Mouse (Mus musculus) midbrain, embryonic 12.5 days (tissue): ENCODE results near the gene Cnot8. TPM values are rescaled to one million over a fixed set of nuclear protein-coding genes. Genes with fewer than 3 reads are reported as not detected.
"Not testable (repeated sequence)": the region's sequence is repeated elsewhere in the genome, so short reads cannot be mapped to it uniquely, and the experiment has no call there.

Experiments used
- ATAC-seq: fragments of 200-750 bp; cut with Nextera tagmentation; 2 replicates; pipeline ENCODE4 v1.8.0; 2017; ENCODE audit warnings: low read depth, moderate TSS enrichment, moderate library complexity; ENCODE audit not compliant: low FRiP score
- H3K27ac ChIP-seq: fragments of 300-500 bp; sonication (generic); replicated peaks from 2 replicates; pipeline ENCODE4 v1.5.1; 2016; ENCODE audit warnings: mild to moderate bottlenecking
- H3K27me3 ChIP-seq: fragments of 300-500 bp; sonication (generic); 2 replicates; pipeline ENCODE4 v1.6.1; 2016; ENCODE audit warnings: mild to moderate bottlenecking
- H3K36me3 ChIP-seq: fragments of 300-500 bp; sonication (generic); 2 replicates; pipeline ENCODE4 v1.6.1; 2016
- H3K4me1 ChIP-seq: fragments of 300-500 bp; sonication (generic); 2 replicates; pipeline ENCODE4 v1.6.1; 2016
- H3K4me2 ChIP-seq: fragments of 300-500 bp; sonication (generic); replicated peaks from 2 replicates; pipeline ENCODE4 v1.6.1; 2016; ENCODE audit warnings: mild to moderate bottlenecking, moderate library complexity
- H3K4me3 ChIP-seq: fragments of 300-500 bp; sonication (generic); 2 replicates; pipeline ENCODE4 v1.5.1; 2016; ENCODE audit warnings: mild to moderate bottlenecking
- H3K9ac ChIP-seq: fragments of 300-500 bp; sonication (generic); replicated peaks from 2 replicates; pipeline ENCODE4 v1.6.1; 2016; ENCODE audit warnings: mild to moderate bottlenecking, moderate library complexity
- H3K9me3 ChIP-seq: fragments of 300-500 bp; sonication (generic); 2 replicates; pipeline ENCODE4 v1.6.1; 2016; ENCODE audit warnings: mild to moderate bottlenecking
- WGBS: fragments of 180-500 bp; shearing (Covaris S2); methylation state at CpG from one replicate; pipeline ENCODE4 v1.1.7; 2016; 5-methylcytosine and 5-hydroxymethylcytosine counted together
- polyA plus RNA-seq: library from polyadenylated mRNA; unstranded; fragments of >200 nt; fragmentation: Nextera tagmentation; extraction: Ambion mirVana; gene quantifications from 2 replicates; pipeline ENCODE4 v1.2.1, GENCODE M21; 2016

The Cnot8 gene
- polyA plus RNA-seq, 1 experiment from 2014 or later: 111 TPM

GRCm38 (mm10) chr11:58095561-58095960, 8.4 kb upstream of the Cnot8 start:
- WGBS: 95% methylated on average over 1 of the region's 1 CpGs
- H3K4me3 ChIP-seq: no peak overlapping the region

GRCm38 (mm10) chr11:58096160-58096559, 7.8 kb upstream of the Cnot8 start:
- H3K27me3 ChIP-seq: peaks cover 35% of the 10 kb centered on the region
- 91% methylated on average over 5 of the region's 5 CpGs for WGBS
- H3K4me1 ChIP-seq: peaks cover 14% of the 10 kb centered on the region
- H3K27ac ChIP-seq: no peak overlapping the region
- no peak overlapping the region for H3K4me2 ChIP-seq
- no peak overlapping the region for H3K4me3 ChIP-seq
- ATAC-seq: no peak
- no peak overlapping the region for H3K9ac ChIP-seq
- no peaks in the 10 kb centered on the region for H3K36me3 ChIP-seq
- H3K9me3 ChIP-seq: no peaks in the 10 kb centered on the region

More at GRCm38 (mm10) chr11:58095561-58095960, 8.4 kb upstream of the Cnot8 start:
- Histone ChIP-seq H3K4me1 (peaks cover 14% of the 10 kb centered on the region), H3K4me2 (no peak overlapping the region), H3K9ac (no peak overlapping the region), H3K27me3 (peaks cover 35% of the 10 kb centered on the region), H3K36me3 (no peaks in the 10 kb centered on the region), H3K9me3 (no peaks in the 10 kb centered on the region), H3K27ac (no peak overlapping the region)
- ATAC-seq: no peak

GRCm38 (mm10) chr11:58096821-58097620, 6.9 kb upstream of the Cnot8 start:
- H3K27ac ChIP-seq: no peak overlapping the region
- H3K36me3 ChIP-seq: no peaks in the 10 kb centered on the region
- peak overlapping the region; percentile 41; the same call in 1 of the 2 replicates for H3K4me3 ChIP-seq
- H3K9me3 ChIP-seq: no peaks in the 10 kb centered on the region
- no peak overlapping the region for H3K9ac ChIP-seq
- H3K4me1 ChIP-seq: peaks cover 14% of the 10 kb centered on the region
- no peak for ATAC-seq
- H3K4me2 ChIP-seq: peak overlapping the region; percentile 68
- WGBS: 51% methylated on average over 20 of the region's 20 CpGs
- peaks cover 35% of the 10 kb centered on the region for H3K27me3 ChIP-seq

GRCm38 (mm10) chr11:58097621-58098365, 6.2 kb upstream of the Cnot8 start:
- Histone ChIP-seq H3K4me3 (peak overlapping the region; percentile 41), H3K4me2 (peak overlapping the region; percentile 68), H3K9me3 (no peaks in the 10 kb centered on the region), H3K9ac (peak overlapping the region; percentile 44; the same call in 1 of the 2 replicates), H3K36me3 (no peaks in the 10 kb centered on the region), H3K27ac (no peak overlapping the region), H3K27me3 (peaks cover 35% of the 10 kb centered on the region), H3K4me1 (peaks cover 13% of the 10 kb centered on the region)
- 3% methylated on average over 29 of the region's 38 CpGs for WGBS
- no peak for ATAC-seq

- ATAC-seq, H3K36me3 ChIP-seq: not testable (repeated sequence)
Observed at GRCm38 (mm10) chr11:58098366-58098720, 5.6 kb upstream of the Cnot8 start.

GRCm38 (mm10) chr11:58100006-58100405, 3.9 kb upstream of the Cnot8 start:
- H3K27me3 ChIP-seq: peaks cover 35% of the 10 kb centered on the region
- no peak overlapping the region for H3K9ac ChIP-seq
- no peaks in the 10 kb centered on the region for H3K36me3 ChIP-seq
- no peaks in the 10 kb centered on the region for H3K9me3 ChIP-seq
- ATAC-seq: no peak
- no peak overlapping the region for H3K4me2 ChIP-seq
- H3K4me1 ChIP-seq: peaks cover 15% of the 10 kb centered on the region
- H3K4me3 ChIP-seq: no peak overlapping the region
- 93% methylated on average over 2 of the region's 2 CpGs for WGBS
- no peak overlapping the region for H3K27ac ChIP-seq

More at GRCm38 (mm10) chr11:58098366-58098720, 5.6 kb upstream of the Cnot8 start:
- WGBS: 69% methylated on average over 5 of the region's 5 CpGs
- peaks cover 13% of the 10 kb centered on the region for H3K4me1 ChIP-seq
- peaks cover 35% of the 10 kb centered on the region for H3K27me3 ChIP-seq
- H3K9me3 ChIP-seq, H3K27ac ChIP-seq, H3K9ac ChIP-seq, H3K4me3 ChIP-seq: not testable (repeated sequence)
- H3K4me2 ChIP-seq: peak overlapping the region; percentile 68

- WGBS: 88% methylated on average over 4 of the region's 4 CpGs
- no peaks in the 10 kb centered on the region for H3K9me3 ChIP-seq
- no peak overlapping the region for H3K9ac ChIP-seq
- H3K27ac ChIP-seq: no peak overlapping the region
- H3K4me2 ChIP-seq: no peak overlapping the region
- H3K36me3 ChIP-seq: no peaks in the 10 kb centered on the region
- ATAC-seq: no peak
- H3K4me1 ChIP-seq: peaks cover 20% of the 10 kb centered on the region
- H3K27me3 ChIP-seq: peaks cover 28% of the 10 kb centered on the region
- H3K4me3 ChIP-seq: no peak overlapping the region
Observed at GRCm38 (mm10) chr11:58101194-58101720, 2.7 kb upstream of the Cnot8 start.

- Histone ChIP-seq H3K27ac (no peak overlapping the region), H3K4me2 (no peak overlapping the region), H3K27me3 (peaks cover 21% of the 10 kb centered on the region), H3K4me1 (peaks cover 20% of the 10 kb centered on the region), H3K9ac (no peak overlapping the region), H3K9me3 (no peaks in the 10 kb centered on the region), H3K4me3 (no peak overlapping the region), H3K36me3 (no peaks in the 10 kb centered on the region)
- ATAC-seq: no peak
- 70% methylated on average over 3 of the region's 3 CpGs for WGBS
Observed at GRCm38 (mm10) chr11:58102146-58102545, 1.8 kb upstream of the Cnot8 start.

- Histone ChIP-seq H3K9ac (peak overlapping the region; percentile 55), H3K4me2 (peak overlapping the region; percentile 79), H3K36me3 (no peaks in the 10 kb centered on the region), H3K9me3 (no peaks in the 10 kb centered on the region), H3K4me3 (peak overlapping the region; percentile 95; the same call in 1 of the 2 replicates), H3K4me1 (peaks cover 16% of the 10 kb centered on the region), H3K27ac (peak overlapping the region; percentile 69; the same call in 1 of the 2 replicates), H3K27me3 (peaks cover 15% of the 10 kb centered on the region)
- no peak for ATAC-seq
- WGBS: 90% methylated on average over 9 of the region's 9 CpGs
Observed at GRCm38 (mm10) chr11:58102581-58103343, 1.2 kb upstream of the Cnot8 start.

GRCm38 (mm10) chr11:58103344-58103653, 654 bp upstream of the Cnot8 start:
- H3K36me3 ChIP-seq: no peaks in the 10 kb centered on the region

GRCm38 (mm10) chr11:58104351-58104791, 418 bp downstream of the Cnot8 start:
- Histone ChIP-seq H3K27ac (peak overlapping the region; percentile 87), H3K36me3 (no peaks in the 10 kb centered on the region), H3K4me2 (peak overlapping the region; percentile 79), H3K9ac (peak overlapping the region; percentile 87), H3K4me3 (peak overlapping the region; percentile 95), H3K4me1 (peaks cover 14% of the 10 kb centered on the region), H3K27me3 (no peaks in the 10 kb centered on the region), H3K9me3 (no peaks in the 10 kb centered on the region)
- peak; percentile 10 for ATAC-seq
- under 1% methylated on average over 24 of the region's 24 CpGs for WGBS

More at GRCm38 (mm10) chr11:58103344-58103653, 654 bp upstream of the Cnot8 start:
- ATAC-seq: peak; percentile 68
- Histone ChIP-seq H3K4me3 (peak overlapping the region; percentile 95), H3K4me1 (peaks cover 14% of the 10 kb centered on the region), H3K9ac (peak overlapping the region; percentile 55), H3K9me3 (no peaks in the 10 kb centered on the region), H3K27me3 (peaks cover 10% of the 10 kb centered on the region; the same call in 1 of the 2 replicates), H3K4me2 (peak overlapping the region; percentile 79), H3K27ac (peak overlapping the region; percentile 69)
- 59% methylated on average over 13 of the region's 13 CpGs for WGBS
